Mouse (Mus musculus): ENCODE measurements around the gene Gm38392. TPM values are rescaled to one million over a fixed set of nuclear protein-coding genes. Genes with fewer than 3 reads are reported as not detected.

The Gm38392 gene
- polyA plus RNA-seq, 1 experiment from 2014 or later: 1.0 TPM

DNA sequence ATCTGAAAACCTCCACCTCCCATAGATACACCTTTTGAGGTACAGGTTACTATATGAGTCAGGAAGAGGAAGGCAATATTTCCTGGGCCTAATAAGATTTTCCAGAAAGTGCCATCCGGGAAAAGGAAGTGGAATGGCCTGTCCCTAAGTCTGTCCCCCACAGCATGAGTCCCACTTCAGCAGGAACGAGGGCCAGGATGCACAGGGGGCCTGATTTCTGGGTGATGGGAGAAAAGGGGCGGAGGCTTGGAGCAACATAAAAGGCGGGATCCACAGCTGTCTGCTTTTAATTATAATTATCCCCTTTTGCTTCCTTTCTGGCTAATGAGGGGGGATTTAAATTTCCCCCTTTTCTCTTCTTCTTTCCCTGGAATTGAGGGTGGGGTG lies 81.8 kb downstream of the Gm38392 start:
- H3K4me1 ChIP-seq (ENCODE audit: insufficient read depth): 0 out of 2 replicates have a peak, but pooled peaks cover 4% of the 10 kb centered on the region
- DNase-seq (no peak), ATAC-seq (no peak)
- no peak overlapping the region for H3K27ac ChIP-seq (ENCODE audit: low read depth)
- H3K9me3 ChIP-seq (ENCODE audit: low read length): no peaks in the 10 kb centered on the region
- no peak overlapping the region for H3K4me3 ChIP-seq (ENCODE audit: low read depth, low read length)
- TF ChIP-seq EP300 (IDR thresholded peaks at IDR 0.05; ENCODE audit: low read depth) (no peak), CTCF (IDR thresholded peaks at IDR 0.05; ENCODE audit: low read depth) (no peak)
- no peak overlapping the region for H3K4me2 ChIP-seq (ENCODE audit: low read depth, low read length)
- no peaks in the 10 kb centered on the region for H3K36me3 ChIP-seq (replicated peaks; ENCODE audit: insufficient read depth, low read length)
- 11% methylated on average over 4 of the region's 4 CpGs for WGBS (ENCODE audit: insufficient replicate concordance)
- H3K9ac ChIP-seq (replicated peaks): no peak overlapping the region
- H3K27me3 ChIP-seq (ENCODE audit: insufficient read depth, low read length): peaks cover 100% of the 10 kb centered on the region

DNA sequence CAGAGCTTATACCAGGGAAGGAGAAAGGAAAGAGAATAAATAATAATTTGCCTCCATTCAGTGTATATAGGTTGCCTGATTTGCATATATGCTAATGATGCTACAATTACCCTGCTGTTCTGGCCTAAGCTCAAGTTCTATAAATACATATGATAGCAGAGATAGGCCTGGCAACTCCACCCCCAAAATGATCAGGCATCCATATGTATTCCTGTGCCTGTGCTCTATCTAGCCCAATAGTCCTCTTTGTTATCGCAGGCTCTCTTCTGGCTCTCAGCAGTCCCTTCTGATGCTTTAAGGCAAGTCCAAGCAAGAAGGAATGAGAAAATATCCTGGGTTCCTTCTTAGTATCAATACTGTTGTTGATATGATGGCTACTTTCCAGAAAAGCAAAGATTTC lies 82.3 kb downstream of the Gm38392 start:
- DNase-seq: no peak
- 19% methylated on average over 1 of the region's 1 CpGs for WGBS (ENCODE audit: insufficient replicate concordance)
- TF ChIP-seq CTCF (IDR thresholded peaks at IDR 0.05; ENCODE audit: low read depth) (no peak), EP300 (IDR thresholded peaks at IDR 0.05; ENCODE audit: low read depth) (no peak)

DNA sequence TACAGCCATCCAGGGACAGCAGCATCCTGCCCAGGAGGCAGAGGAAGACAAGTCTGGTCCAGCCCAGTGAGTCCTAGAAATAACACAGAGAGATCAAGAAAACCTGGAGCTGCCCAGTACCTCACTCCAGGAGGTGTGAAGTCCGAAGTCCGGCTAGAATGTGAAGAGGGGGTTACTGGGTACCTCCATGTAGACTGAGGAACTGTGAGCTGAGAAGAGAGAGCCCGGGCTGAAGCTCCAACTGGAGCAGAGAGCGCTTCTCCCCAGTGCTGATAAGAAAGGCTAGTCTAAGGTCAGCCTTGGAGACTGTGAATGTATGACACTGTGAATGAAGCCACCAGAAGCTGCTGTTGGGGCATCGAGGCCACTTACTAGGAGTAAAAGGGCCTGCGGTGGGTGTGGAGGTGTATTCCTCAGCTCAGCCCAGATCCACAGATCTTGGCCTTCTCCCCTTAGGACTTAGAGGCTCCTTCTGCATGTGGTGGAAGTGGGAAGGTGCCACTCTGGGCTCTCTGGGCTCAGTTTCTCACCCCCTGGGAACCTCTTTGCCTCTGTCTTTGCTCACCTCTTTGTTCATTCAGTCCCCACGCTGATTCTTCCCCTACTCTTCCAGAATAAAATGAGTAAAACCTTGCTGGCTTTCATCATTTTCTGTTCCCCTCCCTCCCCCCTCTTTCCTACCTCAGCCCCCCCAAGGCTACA lies 82.9 kb downstream of the Gm38392 start:
- H3K4me1 ChIP-seq (ENCODE audit: insufficient read depth): 0 out of 2 replicates have a peak, but pooled peaks cover 4% of the 10 kb centered on the region
- no peak for TF ChIP-seq CTCF (IDR thresholded peaks at IDR 0.05; ENCODE audit: low read depth)
- no peak for TF ChIP-seq EP300 (IDR thresholded peaks at IDR 0.05; ENCODE audit: low read depth)

More for the DNA sequence above, 82.3 kb downstream of the Gm38392 start:
- no peak overlapping the region for H3K4me2 ChIP-seq (ENCODE audit: low read depth, low read length)
- 0 out of 2 replicates have a peak, but pooled peaks cover 4% of the 10 kb centered on the region for H3K4me1 ChIP-seq (ENCODE audit: insufficient read depth)
- H3K9ac ChIP-seq (replicated peaks): no peak overlapping the region
- no peak overlapping the region for H3K4me3 ChIP-seq (ENCODE audit: low read depth, low read length)
- H3K9me3 ChIP-seq (ENCODE audit: low read length): no peaks in the 10 kb centered on the region
- no peak overlapping the region for H3K27ac ChIP-seq (ENCODE audit: low read depth)
- H3K36me3 ChIP-seq (replicated peaks; ENCODE audit: insufficient read depth, low read length): no peaks in the 10 kb centered on the region
- ATAC-seq: no peak
- H3K27me3 ChIP-seq (ENCODE audit: insufficient read depth, low read length): peaks cover 100% of the 10 kb centered on the region

DNA sequence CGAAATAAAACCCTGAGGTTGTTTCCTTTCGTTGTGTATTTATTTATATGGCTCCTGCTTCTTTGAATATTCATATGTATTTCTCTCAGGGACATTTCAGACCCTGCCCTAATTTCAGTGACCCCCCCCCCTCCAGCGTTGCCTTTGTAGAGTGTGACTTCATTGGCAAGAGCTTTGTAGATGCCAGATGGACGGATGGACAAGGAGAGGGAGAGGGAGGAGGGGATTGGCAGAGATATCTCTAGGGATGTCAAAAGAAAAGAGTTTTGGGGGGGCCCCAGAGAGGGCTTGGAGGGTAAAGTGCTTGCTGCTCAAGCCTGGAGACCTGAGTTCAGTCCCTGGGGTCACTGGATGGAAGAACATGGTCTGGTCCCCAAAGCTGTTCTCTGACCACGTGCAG lies 83.6 kb downstream of the Gm38392 start:
- H3K4me1 ChIP-seq (ENCODE audit: insufficient read depth): 0 out of 2 replicates have a peak, but pooled peaks cover 4% of the 10 kb centered on the region
- DNase-seq: no peak
- H3K9ac ChIP-seq (replicated peaks): no peak overlapping the region
- H3K36me3 ChIP-seq (replicated peaks; ENCODE audit: insufficient read depth, low read length): no peaks in the 10 kb centered on the region
- no peak for TF ChIP-seq CTCF (IDR thresholded peaks at IDR 0.05; ENCODE audit: low read depth)
- TF ChIP-seq EP300 (IDR thresholded peaks at IDR 0.05; ENCODE audit: low read depth): no peak
- H3K27ac ChIP-seq (ENCODE audit: low read depth): no peak overlapping the region
- no peaks in the 10 kb centered on the region for H3K9me3 ChIP-seq (ENCODE audit: low read length)
- peaks cover 99% of the 10 kb centered on the region for H3K27me3 ChIP-seq (ENCODE audit: insufficient read depth, low read length)
- WGBS (ENCODE audit: insufficient replicate concordance): 16% methylated on average over 5 of the region's 5 CpGs
- H3K4me2 ChIP-seq (ENCODE audit: low read depth, low read length): no peak overlapping the region
- no peak overlapping the region for H3K4me3 ChIP-seq (ENCODE audit: low read depth, low read length)
- no peak for ATAC-seq

More for the DNA sequence above, 82.9 kb downstream of the Gm38392 start:
- DNase-seq (no peak), ATAC-seq (no peak)
- Histone ChIP-seq H3K9me3 (ENCODE audit: low read length) (no peaks in the 10 kb centered on the region), H3K27ac (ENCODE audit: low read depth) (no peak overlapping the region), H3K36me3 (replicated peaks; ENCODE audit: insufficient read depth, low read length) (no peaks in the 10 kb centered on the region), H3K4me3 (ENCODE audit: low read depth, low read length) (no peak overlapping the region), H3K9ac (replicated peaks) (no peak overlapping the region), H3K4me2 (ENCODE audit: low read depth, low read length) (no peak overlapping the region), H3K27me3 (ENCODE audit: insufficient read depth, low read length) (peaks cover 100% of the 10 kb centered on the region)
- WGBS (ENCODE audit: insufficient replicate concordance): 5% methylated on average over 7 of the region's 7 CpGs

DNA sequence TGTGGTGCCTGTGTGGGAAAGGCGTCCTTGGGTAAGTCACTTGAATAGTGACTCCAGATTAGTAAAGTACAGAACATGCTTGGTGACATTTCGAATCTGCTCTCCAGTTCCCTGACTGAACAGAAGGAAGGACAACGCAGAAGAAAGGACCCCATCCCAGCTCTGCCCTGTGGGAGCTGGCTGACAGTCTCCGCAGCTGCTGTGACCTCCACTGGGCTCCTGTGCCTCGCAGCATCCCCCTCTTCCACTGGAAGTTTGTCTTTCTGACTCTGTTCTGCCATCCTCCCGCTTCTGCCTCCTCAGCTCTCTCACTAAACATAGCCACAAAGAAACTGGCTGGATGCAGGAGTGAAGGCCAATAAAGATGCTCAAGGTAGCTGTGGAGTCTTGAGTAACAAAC lies 84.0 kb downstream of the Gm38392 start:
- no peak for TF ChIP-seq EP300 (IDR thresholded peaks at IDR 0.05; ENCODE audit: low read depth)
- no peak for TF ChIP-seq CTCF (IDR thresholded peaks at IDR 0.05; ENCODE audit: low read depth)
- ATAC-seq: no peak
- H3K4me1 ChIP-seq (ENCODE audit: insufficient read depth): 0 out of 2 replicates have a peak, but pooled peaks cover 4% of the 10 kb centered on the region
- 7% methylated on average over 6 of the region's 6 CpGs for WGBS (ENCODE audit: insufficient replicate concordance)
- no peak overlapping the region for H3K9ac ChIP-seq (replicated peaks)
- no peak overlapping the region for H3K4me2 ChIP-seq (ENCODE audit: low read depth, low read length)
- no peaks in the 10 kb centered on the region for H3K36me3 ChIP-seq (replicated peaks; ENCODE audit: insufficient read depth, low read length)
- no peak overlapping the region for H3K4me3 ChIP-seq (ENCODE audit: low read depth, low read length)
- H3K9me3 ChIP-seq (ENCODE audit: low read length): no peaks in the 10 kb centered on the region
- peaks cover 99% of the 10 kb centered on the region for H3K27me3 ChIP-seq (ENCODE audit: insufficient read depth, low read length)
- no peak overlapping the region for H3K27ac ChIP-seq (ENCODE audit: low read depth)
- DNase-seq: no peak

DNA sequence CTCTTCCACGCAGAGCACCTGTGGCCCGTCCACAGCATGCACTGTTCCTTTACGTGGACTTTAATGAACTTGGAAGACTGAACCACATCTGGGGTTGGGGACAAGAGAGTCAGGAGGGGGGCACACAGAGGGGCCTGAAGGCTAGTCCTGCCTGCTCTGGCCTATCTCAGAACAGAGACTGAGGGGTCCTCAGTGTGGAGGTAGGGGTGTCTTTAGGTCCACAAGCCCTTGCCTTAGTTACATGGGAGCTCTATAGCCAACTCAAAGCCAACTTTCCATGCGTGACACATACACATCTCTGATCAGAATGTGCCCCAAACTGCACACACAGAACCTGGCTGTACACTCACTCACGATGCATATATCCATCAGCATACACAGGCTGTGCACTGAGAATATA lies 85.4 kb downstream of the Gm38392 start:
- H3K36me3 ChIP-seq (replicated peaks; ENCODE audit: insufficient read depth, low read length): no peaks in the 10 kb centered on the region
- TF ChIP-seq EP300 (IDR thresholded peaks at IDR 0.05; ENCODE audit: low read depth) (no peak), CTCF (IDR thresholded peaks at IDR 0.05; ENCODE audit: low read depth) (no peak)
- no peaks in the 10 kb centered on the region for H3K9me3 ChIP-seq (ENCODE audit: low read length)
- ATAC-seq (no peak), DNase-seq (no peak)
- H3K4me2 ChIP-seq (ENCODE audit: low read depth, low read length): no peak overlapping the region
- H3K27ac ChIP-seq (ENCODE audit: low read depth): no peak overlapping the region
- H3K4me1 ChIP-seq (ENCODE audit: insufficient read depth): 0 out of 2 replicates have a peak, but pooled peaks cover 4% of the 10 kb centered on the region
- no peak overlapping the region for H3K9ac ChIP-seq (replicated peaks)
- no peak overlapping the region for H3K4me3 ChIP-seq (ENCODE audit: low read depth, low read length)
- 17% methylated on average over 5 of the region's 5 CpGs for WGBS (ENCODE audit: insufficient replicate concordance)
- H3K27me3 ChIP-seq (ENCODE audit: insufficient read depth, low read length): peaks cover 97% of the 10 kb centered on the region

Measured in liver, postnatal 0 days (tissue).